Mouse (Mus musculus) heart, embryonic 10.5 days (tissue): ENCODE measurements around the gene Commd4. TPM values are rescaled to one million over a fixed set of nuclear protein-coding genes. Genes with fewer than 3 reads are reported as not detected.
"Not testable (repeated sequence)": the region's sequence is repeated elsewhere in the genome, so short reads cannot be mapped to it uniquely, and the experiment has no call there.

ENCODE experiments used
- DNase-seq: peaks from one replicate; pipeline ENCODE4 v3.0.0-alpha.2; 2017; ENCODE audit warnings: low spot score
- H3K27ac ChIP-seq: fragments of 300-500 bp; sonication (generic); 2 replicates; pipeline ENCODE4 v1.5.1; 2016; ENCODE audit warnings: mild to moderate bottlenecking
- H3K27me3 ChIP-seq: fragments of 300-500 bp; sonication (generic); 2 replicates; pipeline ENCODE4 v1.6.1; 2016; ENCODE audit warnings: mild to moderate bottlenecking; ENCODE audit not compliant: poor library complexity, insufficient read depth, severe bottlenecking
- H3K36me3 ChIP-seq: fragments of 300-500 bp; sonication (generic); 2 replicates; pipeline ENCODE4 v1.6.1; 2016; ENCODE audit warnings: mild to moderate bottlenecking, moderate library complexity
- H3K4me1 ChIP-seq: fragments of 300-500 bp; sonication (generic); 2 replicates; pipeline ENCODE4 v1.6.1; 2016; ENCODE audit warnings: mild to moderate bottlenecking
- H3K4me3 ChIP-seq: fragments of 300-500 bp; sonication (generic); 2 replicates; pipeline ENCODE4 v1.5.1; 2016; ENCODE audit warnings: mild to moderate bottlenecking, moderate library complexity
- H3K9me3 ChIP-seq: fragments of 300-500 bp; sonication (generic); 2 replicates; pipeline ENCODE4 v1.6.1; 2016; ENCODE audit warnings: mild to moderate bottlenecking, moderate library complexity
- WGBS: fragments of 180-500 bp; shearing (Covaris S2); methylation state at CpG from one replicate; pipeline ENCODE4 v1.1.7; 2016; 5-methylcytosine and 5-hydroxymethylcytosine counted together
- polyA plus RNA-seq: library from polyadenylated mRNA; unstranded; fragments of >200 nt; fragmentation: Nextera tagmentation; extraction: Ambion mirVana; gene quantifications from 2 replicates; pipeline ENCODE4 v1.2.1, GENCODE M21; 2016

Gene Commd4
- polyA plus RNA-seq = 79.9 and 92.8 TPM in 2 replicates

DNA sequence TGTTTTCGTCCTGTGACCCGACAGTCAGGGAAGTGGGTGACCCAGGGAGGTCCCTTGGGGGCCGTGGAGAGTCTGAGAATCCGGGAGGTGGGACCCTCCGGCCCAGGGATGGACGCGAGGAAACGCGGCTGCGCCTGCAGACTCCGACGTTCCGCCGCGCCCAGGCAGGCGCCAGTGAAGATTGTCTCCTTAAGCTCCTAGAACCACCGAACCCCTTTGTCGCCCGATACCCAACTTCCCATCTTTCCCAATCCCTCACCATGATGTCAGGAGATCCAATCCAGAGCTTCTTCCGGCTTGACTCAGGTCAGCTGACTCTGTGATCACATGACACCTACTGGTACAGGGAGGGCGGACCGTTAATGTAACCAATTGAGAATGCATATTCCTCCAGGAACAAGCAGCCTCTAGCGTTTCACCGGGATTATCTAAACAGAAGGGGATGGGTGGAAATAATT is at the start of gene Commd4:
TSS of gene Commd4 (minus strand) at position 319 of the 458 bp plus-strand sequence.
- DNase-seq = peak; percentile 96
- H3K9me3 ChIP-seq = no peaks in the 10 kb centered on the region
- H3K27me3 ChIP-seq = no peaks in the 10 kb centered on the region
- peak within 1 kb of the TSS; percentile 86 for H3K27ac ChIP-seq
- WGBS = under 1% methylated on average over 24 of the region's 24 CpGs
- H3K4me1 ChIP-seq = peaks cover 19% of the 10 kb centered on the region
- peaks cover 21% of the 10 kb centered on the region for H3K36me3 ChIP-seq
- H3K4me3 ChIP-seq = peak within 1 kb of the TSS; percentile 73

DNA sequence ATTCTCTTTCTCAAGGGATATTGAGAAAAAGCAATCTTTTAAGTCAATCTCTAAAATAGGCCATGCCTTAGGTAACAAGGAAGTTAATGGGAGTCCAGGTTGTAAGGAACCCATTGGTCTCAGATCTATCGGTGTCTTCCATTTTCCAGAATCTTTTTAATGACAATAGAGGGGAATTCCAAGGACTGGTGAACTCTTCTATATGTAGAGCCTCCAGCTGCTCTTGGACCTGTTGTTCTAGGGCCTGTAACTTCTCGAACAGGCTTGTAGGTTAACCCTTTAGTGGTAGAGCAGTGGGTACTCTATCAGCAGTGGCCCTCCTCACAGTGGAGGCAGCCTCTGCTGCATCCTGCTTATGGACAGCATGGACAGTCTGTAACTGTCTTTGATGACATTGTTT is 48.8 kb upstream of the Commd4 start:
- 67% methylated on average over 2 of the region's 2 CpGs for WGBS
- no peaks in the 10 kb centered on the region for H3K36me3 ChIP-seq
- no peak overlapping the region for H3K27ac ChIP-seq
- no peaks in the 10 kb centered on the region for H3K4me1 ChIP-seq
- no peak overlapping the region for H3K4me3 ChIP-seq
- no peaks in the 10 kb centered on the region for H3K9me3 ChIP-seq
- no peaks in the 10 kb centered on the region for H3K27me3 ChIP-seq
- DNase-seq = no peak

DNA sequence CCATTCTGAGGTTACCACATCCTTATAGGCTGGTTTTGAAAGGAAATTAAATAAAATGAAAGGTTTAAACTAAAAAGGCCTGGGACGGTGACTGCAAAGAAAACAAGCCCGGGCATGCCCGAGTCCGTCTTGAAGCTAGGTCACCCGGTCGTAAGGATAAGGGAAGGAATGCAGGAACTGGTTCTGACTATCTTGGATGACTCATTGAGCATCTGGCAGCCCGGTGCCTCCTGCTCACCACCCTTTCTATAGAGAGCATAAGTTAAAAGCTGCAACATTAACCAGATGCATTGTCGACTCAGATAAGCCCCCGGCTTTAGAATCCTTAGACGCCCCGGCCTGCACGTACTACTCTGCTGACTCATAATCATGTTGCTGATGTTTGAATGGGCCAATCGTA is 45.4 kb upstream of the Commd4 start:
- WGBS = 39% methylated on average over 13 of the region's 13 CpGs
- not testable (repeated sequence) for H3K4me3 ChIP-seq, H3K36me3 ChIP-seq, H3K9me3 ChIP-seq, H3K27ac ChIP-seq, H3K4me1 ChIP-seq, H3K27me3 ChIP-seq
- DNase-seq = peak; percentile 81

DNA sequence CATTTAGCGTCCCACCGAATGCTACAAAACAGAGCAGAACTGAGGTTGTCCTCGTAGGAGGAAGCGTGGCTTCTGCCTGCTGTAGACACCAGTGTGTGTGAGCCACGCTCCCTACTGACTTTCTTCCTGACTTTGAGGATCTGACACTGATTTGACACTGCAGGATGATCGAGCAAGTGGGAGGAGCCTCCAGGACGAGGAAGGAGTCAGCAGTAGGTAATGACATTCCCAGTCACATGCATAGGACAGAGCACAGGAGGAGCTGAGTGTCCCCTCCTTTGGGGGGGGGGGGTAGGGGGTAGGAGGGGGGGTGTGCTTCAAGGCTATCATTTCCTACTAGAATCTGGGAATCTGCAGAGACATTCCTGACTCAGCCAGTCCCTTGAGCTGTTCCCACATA is 44.9 kb upstream of the Commd4 start:
- no peaks in the 10 kb centered on the region for H3K4me1 ChIP-seq
- no peak overlapping the region for H3K4me3 ChIP-seq
- H3K36me3 ChIP-seq = no peaks in the 10 kb centered on the region
- WGBS = 75% methylated on average over 7 of the region's 7 CpGs
- H3K27me3 ChIP-seq = no peaks in the 10 kb centered on the region
- no peaks in the 10 kb centered on the region for H3K9me3 ChIP-seq
- no peak for DNase-seq
- no peak overlapping the region for H3K27ac ChIP-seq

DNA sequence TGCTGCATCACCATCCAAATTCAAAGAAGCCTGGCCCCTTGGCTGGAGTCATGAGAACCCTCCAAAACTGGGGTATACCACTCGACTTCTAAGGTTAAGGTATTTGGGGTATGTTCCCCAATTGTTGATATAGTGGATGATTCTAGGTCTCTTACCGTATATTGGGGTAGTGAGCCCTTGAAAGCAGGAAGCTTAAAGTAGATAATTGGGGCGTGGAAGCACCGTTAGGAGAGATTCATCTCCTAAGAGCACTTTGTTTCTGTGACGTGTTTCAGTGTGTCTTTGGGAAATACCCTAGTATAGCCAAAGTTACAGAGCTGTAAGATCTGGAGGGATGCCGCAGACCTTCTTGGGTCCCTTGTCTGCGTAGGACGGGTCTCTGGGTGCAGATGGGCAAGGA is 39.3 kb upstream of the Commd4 start:
- Histone ChIP-seq H3K4me3 (no peak overlapping the region), H3K27ac (no peak overlapping the region), H3K36me3 (no peaks in the 10 kb centered on the region), H3K9me3 (no peaks in the 10 kb centered on the region), H3K4me1 (no peaks in the 10 kb centered on the region), H3K27me3 (no peaks in the 10 kb centered on the region)
- DNase-seq = no peak
- WGBS = 68% methylated on average over 8 of the region's 8 CpGs

DNA sequence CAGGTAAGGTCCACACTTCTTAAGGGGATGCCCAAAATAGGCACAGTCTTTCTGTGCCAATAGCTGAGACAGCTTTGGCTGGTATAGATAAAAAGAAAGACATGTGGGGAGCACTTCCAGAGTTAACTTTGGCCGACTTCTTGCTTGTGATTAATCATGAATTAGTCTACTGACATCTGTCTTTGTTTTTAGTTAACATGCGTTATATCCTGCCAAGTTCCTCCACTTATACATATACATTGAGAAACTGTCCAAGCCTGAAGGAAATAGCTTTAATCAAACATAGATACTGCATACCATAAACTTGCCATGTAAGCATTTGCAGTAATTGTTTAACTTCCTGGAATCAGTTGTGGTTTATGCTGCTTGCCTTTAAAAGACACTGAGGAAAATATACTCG is 38.6 kb upstream of the Commd4 start:
- 74% methylated on average over 3 of the region's 3 CpGs for WGBS

DNA sequence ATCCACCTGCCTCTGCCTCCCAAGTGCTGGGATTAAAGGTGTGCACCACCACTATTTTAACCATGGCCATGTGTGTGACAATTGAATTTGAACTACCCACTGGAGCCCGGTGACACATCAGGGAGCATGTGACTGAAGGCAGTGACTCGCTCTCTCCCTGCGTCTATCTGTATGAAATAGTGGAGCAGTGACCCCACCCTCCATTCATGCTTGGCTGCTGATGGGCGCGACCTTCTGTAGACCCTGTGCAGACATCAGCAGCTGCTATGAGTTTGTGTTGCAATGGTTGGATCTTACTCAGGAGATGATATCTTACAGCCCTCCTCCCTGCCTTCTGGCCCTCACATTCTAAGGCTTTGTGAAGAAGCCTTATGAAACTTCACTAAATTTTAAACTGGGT is 10.3 kb upstream of the Commd4 start:
- H3K27ac ChIP-seq = no peak overlapping the region
- no peak overlapping the region for H3K4me3 ChIP-seq
- no peaks in the 10 kb centered on the region for H3K9me3 ChIP-seq
- DNase-seq = no peak
- no peaks in the 10 kb centered on the region for H3K4me1 ChIP-seq
- 77% methylated on average over 5 of the region's 5 CpGs for WGBS
- no peaks in the 10 kb centered on the region for H3K27me3 ChIP-seq
- no peaks in the 10 kb centered on the region for H3K36me3 ChIP-seq

More for the DNA sequence above, 38.6 kb upstream of the Commd4 start:
- H3K27ac ChIP-seq = no peak overlapping the region
- no peaks in the 10 kb centered on the region for H3K27me3 ChIP-seq
- no peaks in the 10 kb centered on the region for H3K9me3 ChIP-seq
- H3K36me3 ChIP-seq = no peaks in the 10 kb centered on the region
- H3K4me3 ChIP-seq = no peak overlapping the region
- H3K4me1 ChIP-seq = no peaks in the 10 kb centered on the region
- DNase-seq = no peak

DNA sequence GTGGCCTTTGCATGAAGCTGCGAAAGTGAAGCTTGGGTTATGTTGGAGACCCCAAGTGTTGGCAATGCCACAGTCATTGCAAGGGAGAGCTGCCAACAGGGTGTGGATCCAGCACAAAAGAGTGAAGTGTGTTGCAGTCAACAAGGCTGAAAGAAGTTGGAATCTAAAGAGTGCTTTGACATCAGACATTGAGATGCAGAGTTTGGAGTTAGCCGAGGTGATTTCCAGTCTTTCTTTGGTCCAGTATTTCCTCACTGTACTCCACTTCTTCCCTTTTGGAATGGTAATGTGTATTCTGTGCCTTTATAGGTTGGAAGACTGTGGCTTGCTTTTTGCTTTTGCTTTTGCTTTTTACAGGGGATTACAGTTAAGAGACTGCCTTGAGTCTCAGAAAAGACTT is 8.0 kb upstream of the Commd4 start:
- H3K27ac ChIP-seq = no peak overlapping the region
- no peaks in the 10 kb centered on the region for H3K9me3 ChIP-seq
- H3K36me3 ChIP-seq = no peaks in the 10 kb centered on the region
- no peak overlapping the region for H3K4me3 ChIP-seq
- WGBS = 85% methylated on average over 2 of the region's 2 CpGs
- no peak for DNase-seq
- no peaks in the 10 kb centered on the region for H3K27me3 ChIP-seq
- H3K4me1 ChIP-seq = no peaks in the 10 kb centered on the region

DNA sequence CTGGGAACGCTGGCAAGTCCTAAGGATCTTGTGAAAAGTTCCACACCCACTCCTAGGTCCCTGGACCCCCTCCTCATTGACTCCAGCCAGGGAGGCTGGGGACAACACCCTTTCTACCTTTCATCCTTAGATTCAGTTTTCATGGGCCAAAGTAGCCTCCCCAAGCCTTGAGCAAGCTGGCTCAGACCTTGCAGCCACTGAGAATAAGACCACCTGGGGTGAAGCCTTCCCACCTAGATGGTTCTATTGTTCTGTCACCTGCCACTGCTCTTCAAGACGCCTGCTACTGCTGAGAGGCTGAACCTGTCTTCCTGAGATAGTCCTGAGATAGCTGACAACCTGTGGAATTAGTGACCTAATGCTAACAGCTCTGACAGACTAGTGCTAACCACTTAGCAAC is 5.0 kb upstream of the Commd4 start:
- 36% methylated on average over 2 of the region's 2 CpGs for WGBS
- DNase-seq = no peak

DNA sequence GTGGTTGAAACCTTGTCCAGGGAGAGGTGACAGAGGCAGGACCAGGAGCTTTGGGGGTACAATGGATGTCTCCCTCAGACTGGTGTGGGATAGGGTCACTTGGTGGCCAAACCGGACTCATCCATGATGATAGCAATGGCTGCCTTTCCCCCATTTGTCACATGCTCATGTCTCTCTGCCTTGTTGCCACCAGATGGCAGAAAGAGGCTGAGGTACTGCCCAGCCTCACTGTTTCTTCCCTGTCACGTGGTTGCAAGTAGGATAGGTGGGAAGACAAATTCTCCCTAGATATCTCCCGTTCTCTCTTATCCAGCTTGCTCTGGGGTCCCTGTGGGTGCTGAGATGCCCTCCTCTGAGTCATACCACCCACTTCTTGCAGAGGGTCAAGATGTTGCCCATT is 4.4 kb upstream of the Commd4 start:
- no peak for DNase-seq
- no peak overlapping the region for H3K27ac ChIP-seq
- 5% methylated on average over 3 of the region's 3 CpGs for WGBS

More for the DNA sequence above, 5.0 kb upstream of the Commd4 start:
- Histone ChIP-seq H3K9me3 (no peaks in the 10 kb centered on the region), H3K36me3 (no peaks in the 10 kb centered on the region), H3K27ac (no peak overlapping the region), H3K4me3 (no peak overlapping the region), H3K4me1 (peaks cover 5% of the 10 kb centered on the region), H3K27me3 (no peaks in the 10 kb centered on the region)

DNA sequence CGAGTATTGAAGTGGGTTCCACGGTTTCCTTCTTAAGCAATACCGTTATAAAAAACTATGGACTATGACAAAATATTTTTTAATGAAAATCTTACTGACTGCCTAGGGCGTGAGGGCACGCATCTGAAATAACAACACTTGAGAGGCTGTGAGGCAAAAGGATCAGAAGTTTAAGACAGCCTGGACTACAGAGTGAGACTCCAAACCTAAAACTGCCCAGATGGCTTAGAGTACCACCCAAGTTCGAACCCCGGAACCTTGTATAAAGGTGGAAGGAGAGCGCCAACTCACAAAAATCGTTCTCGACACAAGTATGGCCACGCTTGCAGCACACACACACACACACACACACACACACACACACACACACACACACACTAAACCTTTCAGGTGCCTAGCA is 375 bp upstream of the Commd4 start:
- peaks cover 21% of the 10 kb centered on the region for H3K36me3 ChIP-seq
- no peaks in the 10 kb centered on the region for H3K27me3 ChIP-seq
- no peaks in the 10 kb centered on the region for H3K9me3 ChIP-seq
- DNase-seq = no peak
- H3K4me1 ChIP-seq = peaks cover 19% of the 10 kb centered on the region
- peak overlapping the region; percentile 86 for H3K27ac ChIP-seq
- WGBS = 37% methylated on average over 11 of the region's 11 CpGs
- peak overlapping the region; percentile 73 for H3K4me3 ChIP-seq

More for the DNA sequence above, 4.4 kb upstream of the Commd4 start:
- H3K36me3 ChIP-seq = no peaks in the 10 kb centered on the region
- H3K27me3 ChIP-seq = no peaks in the 10 kb centered on the region
- peaks cover 9% of the 10 kb centered on the region for H3K4me1 ChIP-seq
- no peaks in the 10 kb centered on the region for H3K9me3 ChIP-seq
- no peak overlapping the region for H3K4me3 ChIP-seq

DNA sequence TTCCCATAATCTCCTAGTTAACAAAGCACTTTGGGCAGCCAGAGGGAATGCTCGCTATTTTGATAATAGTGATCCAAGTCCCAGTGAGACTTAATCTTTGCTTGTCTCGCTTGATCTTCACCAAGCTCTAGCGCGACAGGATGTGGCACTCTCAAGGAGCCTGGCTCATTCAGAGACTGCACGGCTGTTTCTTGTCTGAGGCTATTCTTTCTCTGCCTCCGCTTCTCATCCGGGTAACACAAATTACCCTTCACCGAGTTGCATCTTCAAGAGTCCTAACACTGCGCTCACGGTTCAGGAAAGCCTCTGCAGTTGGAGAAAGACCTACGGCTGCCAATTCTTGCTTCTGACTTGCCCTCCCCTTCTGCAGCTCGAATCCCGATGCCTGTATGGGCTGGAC is 632 bp downstream of the Commd4 start:
- Histone ChIP-seq H3K4me1 (peaks cover 19% of the 10 kb centered on the region), H3K27ac (peak overlapping the region; percentile 86), H3K27me3 (no peaks in the 10 kb centered on the region), H3K36me3 (peaks cover 21% of the 10 kb centered on the region), H3K4me3 (peak overlapping the region; percentile 73), H3K9me3 (no peaks in the 10 kb centered on the region)
- DNase-seq = no peak
- WGBS = 26% methylated on average over 13 of the region's 13 CpGs

DNA sequence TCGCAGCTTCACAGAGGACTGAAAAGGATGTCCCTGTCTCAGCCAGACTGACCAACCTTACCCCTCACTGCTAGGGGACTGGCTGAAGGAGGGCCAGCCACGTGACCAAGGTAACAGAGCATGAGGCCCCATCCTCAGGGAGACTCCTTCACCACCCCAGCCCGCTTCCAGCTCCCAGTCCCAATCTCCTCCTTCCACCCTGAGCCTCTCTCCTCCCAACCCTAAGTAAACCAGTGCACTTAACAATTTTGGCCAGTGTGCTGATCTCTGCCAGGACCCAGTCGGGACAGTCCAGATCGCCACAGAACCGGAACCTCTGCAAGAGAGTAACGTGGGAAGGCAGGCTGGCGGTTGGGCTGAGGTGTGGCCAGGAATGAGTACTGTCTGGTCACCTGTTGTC is 1.3 kb downstream of the Commd4 start:
- 81% methylated on average over 8 of the region's 8 CpGs for WGBS
- H3K27ac ChIP-seq = no peak overlapping the region
- DNase-seq = no peak
- no peak overlapping the region for H3K4me3 ChIP-seq
- H3K9me3 ChIP-seq = no peaks in the 10 kb centered on the region
- H3K4me1 ChIP-seq = peaks cover 19% of the 10 kb centered on the region
- peaks cover 21% of the 10 kb centered on the region for H3K36me3 ChIP-seq
- H3K27me3 ChIP-seq = no peaks in the 10 kb centered on the region

DNA sequence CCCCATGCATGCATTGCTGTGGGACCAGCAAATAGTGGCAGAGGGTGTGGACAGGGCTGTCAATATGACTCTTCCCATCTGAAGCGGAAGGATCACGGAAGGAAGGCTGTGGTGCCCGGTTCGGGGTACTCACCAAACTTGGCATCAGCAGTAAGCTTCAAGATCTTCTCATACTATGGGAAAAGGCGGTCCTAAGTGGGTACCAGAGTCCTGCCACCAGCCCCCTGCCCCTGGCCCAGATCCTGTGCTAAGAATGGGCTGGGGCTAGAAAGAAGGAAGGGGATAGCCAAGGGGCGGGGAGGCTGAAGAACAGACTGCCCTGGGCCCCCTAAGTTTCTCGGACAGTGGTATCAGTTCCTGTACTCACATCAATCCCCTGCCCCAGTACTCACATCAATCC is 1.7 kb downstream of the Commd4 start:
- 87% methylated on average over 7 of the region's 7 CpGs for WGBS
- Histone ChIP-seq H3K27me3 (no peaks in the 10 kb centered on the region), H3K27ac (no peak overlapping the region), H3K36me3 (peaks cover 21% of the 10 kb centered on the region), H3K9me3 (no peaks in the 10 kb centered on the region), H3K4me1 (peaks cover 19% of the 10 kb centered on the region), H3K4me3 (no peak overlapping the region)
- DNase-seq = no peak
